Mouse (Mus musculus): ENCODE data around the gene Gm34653. TPM values are rescaled to one million over a fixed set of nuclear protein-coding genes. Genes with fewer than 3 reads are reported as not detected.

Gene Gm34653
- polyA plus RNA-seq, 1 experiment from 2014 or later = not detected

DNA sequence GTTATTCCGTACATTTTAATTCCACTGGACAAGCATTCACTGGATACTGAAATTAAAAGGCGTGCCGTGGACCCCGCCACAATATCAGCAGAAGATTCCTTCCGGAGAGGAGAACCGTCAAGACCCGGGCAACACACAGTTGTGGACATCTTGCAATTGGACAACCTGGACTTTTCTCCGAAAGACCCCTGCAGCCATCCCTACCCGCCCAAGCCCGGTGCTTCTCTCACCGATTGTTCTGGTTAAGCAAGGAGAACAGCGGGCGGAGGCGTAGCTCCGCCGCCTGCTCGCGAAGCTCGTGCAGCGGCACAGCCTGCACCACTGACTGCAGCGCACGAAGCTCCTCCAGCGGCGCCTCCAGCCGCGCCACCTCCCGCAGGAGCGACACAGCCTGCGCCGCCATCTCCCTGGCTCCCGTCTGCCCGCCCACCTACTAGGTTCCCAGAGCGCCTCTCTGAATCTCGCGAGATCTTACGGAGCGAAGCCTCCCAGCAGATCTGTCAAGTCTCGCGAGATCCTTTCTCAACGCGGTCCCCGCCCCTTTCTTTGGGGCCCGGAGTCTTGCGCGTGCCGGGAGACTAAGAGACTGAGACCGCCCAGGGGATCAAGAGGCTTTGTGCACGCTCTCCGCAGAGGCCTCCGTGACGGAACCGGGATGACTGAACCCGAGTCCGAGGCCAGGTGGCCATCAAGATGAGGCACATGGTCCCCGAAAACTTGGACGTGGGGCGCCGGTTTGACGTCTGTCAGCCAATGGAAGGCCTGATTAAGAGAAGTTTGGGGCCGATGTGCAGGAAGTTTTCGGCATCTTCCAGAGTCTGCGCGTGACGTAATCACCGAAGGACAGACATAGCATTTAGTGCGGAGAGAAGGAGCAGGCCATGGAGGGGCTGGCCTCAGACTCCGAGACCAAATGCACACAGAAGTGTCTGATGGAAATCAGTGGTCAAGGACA is 38.0 kb downstream of the Gm34653 start:
- Histone ChIP-seq H3K9ac (ENCODE audit: low read length) (peak overlapping the region; percentile 95), H3K4me3 (replicated peaks; ENCODE audit: low read length) (peak overlapping the region; percentile 95), H3K4me2 (ENCODE audit: low read depth, low read length) (peak overlapping the region; percentile 87), H3K27me3 (ENCODE audit: control insufficient read depth, insufficient read depth, low read length) (peaks cover 7% of the 10 kb centered on the region), H3K36me3 (ENCODE audit: control insufficient read depth, insufficient read depth, low read length) (no peaks in the 10 kb centered on the region), H3K27ac (ENCODE audit: low read length) (peak overlapping the region; percentile 98), H3K9me3 (replicated peaks; ENCODE audit: control insufficient read depth, low read length) (no peaks in the 10 kb centered on the region), H3K4me1 (ENCODE audit: control insufficient read depth, insufficient read depth, low read length) (peaks cover 24% of the 10 kb centered on the region)
- WGBS = under 1% methylated on average over 67 of the region's 67 CpGs
- ATAC-seq (ENCODE audit: insufficient read depth, low FRiP score) = peak; percentile 96

DNA sequence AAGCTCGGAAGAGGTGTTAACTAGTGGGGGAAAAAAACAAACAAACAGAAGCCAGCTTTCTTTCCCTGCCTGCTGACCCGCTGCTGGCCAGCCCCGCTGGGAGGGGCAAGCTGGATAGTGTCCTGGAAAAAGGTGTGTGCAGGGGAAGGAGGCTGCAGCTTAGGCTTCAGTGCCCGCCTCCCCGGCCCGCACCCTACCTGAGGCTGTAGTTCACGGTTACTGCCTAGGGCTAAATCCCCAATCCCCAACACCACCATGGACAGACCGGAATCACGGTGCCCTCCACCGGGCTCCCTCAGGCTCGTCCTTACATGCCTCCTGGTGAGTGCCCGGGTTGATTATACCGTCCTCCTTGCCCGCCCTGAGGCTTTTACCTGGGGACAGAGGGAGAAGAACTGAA is 41.5 kb downstream of the Gm34653 start, which contains the start of gene Cutal:
Cutal (plus strand) TSS at position 126 of the 400 bp plus-strand sequence.
- WGBS = 7% methylated on average over 14 of the region's 14 CpGs
- no peak within 1 kb of the TSS for H3K27ac ChIP-seq (ENCODE audit: low read length)
- ATAC-seq (ENCODE audit: insufficient read depth, low FRiP score) = no peak

DNA sequence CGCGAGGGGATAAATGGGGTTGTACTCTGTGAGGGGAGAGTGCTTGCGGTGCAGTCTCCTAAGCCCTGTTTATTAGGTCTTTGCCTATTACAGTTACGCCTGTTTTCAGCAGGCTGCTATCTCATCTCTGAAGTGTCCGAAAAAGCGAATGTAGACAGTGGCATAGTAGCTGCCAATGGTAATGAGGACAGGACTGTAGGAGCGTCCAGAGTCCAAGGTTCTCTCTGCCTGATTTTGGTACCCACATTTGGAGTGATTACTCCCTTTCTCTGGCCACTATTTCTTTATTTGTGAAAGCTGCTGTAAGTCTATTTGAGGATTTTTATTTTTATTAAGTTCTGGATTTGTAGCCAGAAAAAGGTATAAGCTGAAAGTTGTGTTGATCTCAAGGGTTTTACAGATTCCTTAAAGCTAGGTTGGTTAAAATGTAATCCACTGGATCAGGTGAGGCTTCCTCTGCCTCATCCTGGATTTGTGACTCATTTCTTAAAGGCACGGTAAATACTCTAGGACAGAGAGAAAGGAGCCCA is 42.1 kb downstream of the Gm34653 start, which contains the start of gene Psmd5:
Psmd5 (minus strand) TSS at position 153 of the 530 bp plus-strand sequence.
- Histone ChIP-seq H3K9me3 (replicated peaks; ENCODE audit: control insufficient read depth, low read length) (no peaks in the 10 kb centered on the region), H3K27ac (ENCODE audit: low read length) (no peak within 1 kb of the TSS), H3K36me3 (ENCODE audit: control insufficient read depth, insufficient read depth, low read length) (no peaks in the 10 kb centered on the region), H3K4me1 (ENCODE audit: control insufficient read depth, insufficient read depth, low read length) (peaks cover 17% of the 10 kb centered on the region), H3K4me3 (replicated peaks; ENCODE audit: low read length) (peak within 1 kb of the TSS; percentile 29), H3K4me2 (ENCODE audit: low read depth, low read length) (peak within 1 kb of the TSS; percentile 46), H3K27me3 (ENCODE audit: control insufficient read depth, insufficient read depth, low read length) (peaks cover 7% of the 10 kb centered on the region), H3K9ac (ENCODE audit: low read length) (peak within 1 kb of the TSS; percentile 58)
- no peak for ATAC-seq (ENCODE audit: insufficient read depth, low FRiP score)
- WGBS = 14% methylated on average over 8 of the region's 8 CpGs

More for the DNA sequence above, 41.5 kb downstream of the Gm34653 start, which contains the start of gene Cutal:
- H3K9me3 ChIP-seq (replicated peaks; ENCODE audit: control insufficient read depth, low read length) = no peaks in the 10 kb centered on the region
- H3K27me3 ChIP-seq (ENCODE audit: control insufficient read depth, insufficient read depth, low read length) = peaks cover 7% of the 10 kb centered on the region
- H3K4me2 ChIP-seq (ENCODE audit: low read depth, low read length) = peak within 1 kb of the TSS; percentile 46
- H3K4me3 ChIP-seq (replicated peaks; ENCODE audit: low read length) = peak within 1 kb of the TSS; percentile 29
- H3K36me3 ChIP-seq (ENCODE audit: control insufficient read depth, insufficient read depth, low read length) = no peaks in the 10 kb centered on the region
- peaks cover 23% of the 10 kb centered on the region for H3K4me1 ChIP-seq (ENCODE audit: control insufficient read depth, insufficient read depth, low read length)
- H3K9ac ChIP-seq (ENCODE audit: low read length) = peak within 1 kb of the TSS; percentile 58

DNA sequence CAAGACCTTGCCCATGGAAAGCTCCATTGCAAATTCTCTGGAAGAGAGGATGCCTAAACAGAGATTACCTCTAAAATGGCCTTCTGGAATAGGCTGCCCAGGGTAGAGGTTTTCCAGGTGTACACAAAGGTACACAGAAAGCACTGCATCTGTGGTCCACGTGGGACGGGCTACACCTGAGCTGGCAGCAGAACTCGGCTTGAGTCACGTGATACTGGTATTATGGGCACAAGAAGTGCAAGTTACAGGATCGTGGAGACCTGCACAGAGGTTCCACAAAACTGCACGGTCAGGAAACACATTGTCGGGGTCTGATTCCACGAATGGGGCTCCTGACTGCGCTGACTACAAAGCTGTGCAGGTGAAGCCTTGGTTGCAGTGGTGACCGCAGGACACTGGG is 47.2 kb downstream of the Gm34653 start:
- H3K4me3 ChIP-seq (replicated peaks; ENCODE audit: low read length) = no peak overlapping the region
- H3K27ac ChIP-seq (ENCODE audit: low read length) = no peak overlapping the region
- no peaks in the 10 kb centered on the region for H3K36me3 ChIP-seq (ENCODE audit: control insufficient read depth, insufficient read depth, low read length)
- H3K27me3 ChIP-seq (ENCODE audit: control insufficient read depth, insufficient read depth, low read length) = no peaks in the 10 kb centered on the region; the same call in 1 of the 2 replicates
- 81% methylated on average over 10 of the region's 10 CpGs for WGBS
- no peak for ATAC-seq (ENCODE audit: insufficient read depth, low FRiP score)
- no peak overlapping the region for H3K9ac ChIP-seq (ENCODE audit: low read length)
- H3K4me2 ChIP-seq (ENCODE audit: low read depth, low read length) = no peak overlapping the region
- no peaks in the 10 kb centered on the region for H3K9me3 ChIP-seq (replicated peaks; ENCODE audit: control insufficient read depth, low read length)
- no peaks in the 10 kb centered on the region for H3K4me1 ChIP-seq (ENCODE audit: control insufficient read depth, insufficient read depth, low read length)

DNA sequence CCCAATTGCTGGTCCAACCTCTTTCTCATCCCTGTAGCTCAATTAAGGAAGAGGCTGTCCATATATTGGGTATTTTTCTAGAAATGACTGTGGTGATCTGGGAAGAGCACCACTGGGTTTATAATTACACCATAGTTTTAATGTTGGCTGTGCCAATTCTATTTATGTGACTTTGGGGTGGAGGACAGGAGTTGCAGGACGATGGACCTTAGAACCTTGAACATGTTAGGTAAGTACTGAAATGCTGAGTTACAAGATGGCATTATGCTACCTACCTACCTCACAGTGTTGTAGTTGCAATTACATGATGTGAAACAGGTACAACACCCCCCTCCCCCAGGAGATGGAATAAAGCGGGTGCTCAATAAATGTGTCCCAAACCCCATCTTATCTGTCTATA is 50.0 kb downstream of the Gm34653 start:
- no peak for ATAC-seq (ENCODE audit: insufficient read depth, low FRiP score)
- no peak overlapping the region for H3K27ac ChIP-seq (ENCODE audit: low read length)
- no peaks in the 10 kb centered on the region for H3K36me3 ChIP-seq (ENCODE audit: control insufficient read depth, insufficient read depth, low read length)
- H3K27me3 ChIP-seq (ENCODE audit: control insufficient read depth, insufficient read depth, low read length) = no peaks in the 10 kb centered on the region
- H3K9ac ChIP-seq (ENCODE audit: low read length) = no peak overlapping the region
- no peaks in the 10 kb centered on the region for H3K4me1 ChIP-seq (ENCODE audit: control insufficient read depth, insufficient read depth, low read length)
- WGBS = 86% methylated on average over 2 of the region's 2 CpGs
- no peak overlapping the region for H3K4me2 ChIP-seq (ENCODE audit: low read depth, low read length)
- H3K4me3 ChIP-seq (replicated peaks; ENCODE audit: low read length) = no peak overlapping the region
- H3K9me3 ChIP-seq (replicated peaks; ENCODE audit: control insufficient read depth, low read length) = no peaks in the 10 kb centered on the region

DNA sequence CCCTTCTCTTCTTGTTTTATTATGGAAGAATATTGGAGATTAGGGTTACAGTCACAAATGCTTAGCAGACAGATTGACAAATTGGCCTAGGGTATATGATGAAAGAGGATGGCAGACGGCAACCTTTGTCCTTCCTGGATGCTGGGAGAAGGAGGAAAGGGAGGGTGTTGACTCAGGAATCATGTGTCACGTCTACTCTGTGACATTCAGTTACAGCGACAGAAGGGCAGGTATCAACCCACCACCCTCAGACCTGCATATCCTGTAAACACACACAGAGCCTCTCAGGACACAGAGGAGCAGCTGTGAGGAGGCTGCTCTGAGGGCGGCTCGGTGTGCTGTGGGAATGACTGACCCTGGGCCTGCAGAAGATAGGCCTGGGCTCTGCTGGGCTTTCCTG is 50.4 kb downstream of the Gm34653 start:
- no peak overlapping the region for H3K27ac ChIP-seq (ENCODE audit: low read length)
- H3K4me3 ChIP-seq (replicated peaks; ENCODE audit: low read length) = no peak overlapping the region
- no peak overlapping the region for H3K4me2 ChIP-seq (ENCODE audit: low read depth, low read length)
- no peaks in the 10 kb centered on the region for H3K27me3 ChIP-seq (ENCODE audit: control insufficient read depth, insufficient read depth, low read length)
- H3K36me3 ChIP-seq (ENCODE audit: control insufficient read depth, insufficient read depth, low read length) = no peaks in the 10 kb centered on the region
- H3K9me3 ChIP-seq (replicated peaks; ENCODE audit: control insufficient read depth, low read length) = no peaks in the 10 kb centered on the region
- H3K9ac ChIP-seq (ENCODE audit: low read length) = no peak overlapping the region
- 36% methylated on average over 5 of the region's 5 CpGs for WGBS
- H3K4me1 ChIP-seq (ENCODE audit: control insufficient read depth, insufficient read depth, low read length) = no peaks in the 10 kb centered on the region
- ATAC-seq (ENCODE audit: insufficient read depth, low FRiP score) = no peak

DNA sequence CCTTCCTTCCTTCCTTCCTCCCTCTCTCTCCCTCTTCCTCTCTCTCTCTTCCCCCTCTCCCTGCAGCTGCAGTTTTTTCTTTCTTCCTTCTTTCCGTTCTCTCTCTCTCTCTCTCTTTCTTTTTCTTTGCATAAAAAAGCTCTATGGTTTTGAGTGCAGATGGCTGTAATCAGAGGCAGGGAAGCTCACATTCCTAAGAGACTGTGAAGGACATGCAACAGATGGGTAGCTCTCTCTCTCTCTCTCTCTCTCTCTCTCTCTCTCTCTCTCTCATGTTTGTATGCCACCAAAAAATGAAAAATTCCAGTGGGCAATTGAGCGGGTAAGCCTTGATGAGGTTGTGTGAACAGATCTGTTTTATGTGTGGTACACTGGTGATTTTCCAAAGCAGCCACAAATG is 51.4 kb downstream of the Gm34653 start:
- WGBS = 52% methylated on average over 2 of the region's 2 CpGs
- Histone ChIP-seq H3K4me2 (ENCODE audit: low read depth, low read length) (no peak overlapping the region), H3K36me3 (ENCODE audit: control insufficient read depth, insufficient read depth, low read length) (no peaks in the 10 kb centered on the region), H3K4me1 (ENCODE audit: control insufficient read depth, insufficient read depth, low read length) (no peaks in the 10 kb centered on the region), H3K27me3 (ENCODE audit: control insufficient read depth, insufficient read depth, low read length) (no peaks in the 10 kb centered on the region), H3K9me3 (replicated peaks; ENCODE audit: control insufficient read depth, low read length) (no peaks in the 10 kb centered on the region), H3K9ac (ENCODE audit: low read length) (no peak overlapping the region), H3K27ac (ENCODE audit: low read length) (no peak overlapping the region), H3K4me3 (replicated peaks; ENCODE audit: low read length) (no peak overlapping the region)
- ATAC-seq (ENCODE audit: insufficient read depth, low FRiP score) = no peak

All from stomach, embryonic 16.5 days (tissue).